Mouse (Mus musculus): Measurements from ENCODE around the gene 2010111I01Rik. TPM values are rescaled to one million over a fixed set of nuclear protein-coding genes. Genes with fewer than 3 reads are reported as not detected.

The 2010111I01Rik gene
- total RNA-seq, 2 experiments from 2014 or later, result 104 to 111 TPM

Small RNAs within 50 kb of the gene (microRNA-seq; reads per million reads assigned to microRNA genes)
- 23,164 to 23,300 reads per million in 2 experiments for gene Mir23b
- gene Mir24-1, result 0 reads per million in 2 experiments
- gene Mir27b, result 1,722 to 2,083 reads per million in 2 experiments
- 0 reads per million in 2 experiments for gene Mir3074-1

Other genes with a start within 250 kb of the 2010111I01Rik start
- gene Platr25, start 204.2 kb upstream of the 2010111I01Rik start, total RNA-seq (2021), result 10 to 100 TPM; 14.8 to 15.7 TPM
- gene Gm5141, start 179.1 kb upstream of the 2010111I01Rik start, total RNA-seq (2021), result 1 to 10 TPM; 4.1 to 5.8 TPM
- not detected for gene Fbp2, start 106.5 kb upstream of the 2010111I01Rik start, total RNA-seq (2021)
- gene Fbp1, start 76.6 kb upstream of the 2010111I01Rik start, total RNA-seq (2021), result 1 to 10 TPM in 1 of 2 experiments, under 1 TPM in 1; 0.70 to 1.3 TPM